Mouse (Mus musculus): ENCODE results near the gene Serpinb11. TPM values are rescaled to one million over a fixed set of nuclear protein-coding genes. Genes with fewer than 3 reads are reported as not detected.

Serpinb11 gene
- not detected for polyA plus RNA-seq (2017; shearing (Covaris generic))

GRCm38 (mm10) chr1:107360898-107361297, at the start of gene Serpinb11:
Gene Serpinb11, plus strand, starts transcription at chr1:107361198.

GRCm38 (mm10) chr1:107399355-107399754, 38.4 kb downstream of the Serpinb11 start, which contains the start of gene Serpinb7:
Gene Serpinb7, plus strand, starts transcription at chr1:107399655.

Other genes with a start within 250 kb of the Serpinb11 start
- gene Serpinb3b, start 82.8 kb upstream of the Serpinb11 start, polyA plus RNA-seq (2017; shearing (Covaris generic)): not detected
- not detected for gene Serpinb3c, start 82.8 kb upstream of the Serpinb11 start, polyA plus RNA-seq (2017; shearing (Covaris generic))
- not detected for gene Serpinb7, start 38.5 kb downstream of the Serpinb11 start, polyA plus RNA-seq (2017; shearing (Covaris generic))
- not detected for gene Serpinb2, start 150.2 kb downstream of the Serpinb11 start, polyA plus RNA-seq (2017; shearing (Covaris generic))
- gene Serpinb8, start 228.8 kb downstream of the Serpinb11 start, polyA plus RNA-seq (2017; shearing (Covaris generic)): not detected

All from inflammation-experienced regulatory T-cells, adult 16 weeks (primary cell).